Mouse (Mus musculus) liver, embryonic 14.5 days (tissue): ENCODE measurements around the gene Akap13. TPM values are rescaled to one million over a fixed set of nuclear protein-coding genes. Genes with fewer than 3 reads are reported as not detected.
"Not testable (repeated sequence)": the region's sequence is repeated elsewhere in the genome, so short reads cannot be mapped to it uniquely, and the experiment has no call there.

Experiments
- ATAC-seq: fragments of 200-750 bp; cut with Nextera tagmentation; 2 replicates; pipeline ENCODE4 v1.8.0; 2017; ENCODE audit warnings: moderate number of reproducible peaks, mild to moderate bottlenecking, moderate library complexity; ENCODE audit not compliant: insufficient read depth
- DNase-seq, 3 experiments: peaks; one replicate each; pipeline ENCODE4 v3.0.0-alpha.2; 2012 to 2013; ENCODE audit warnings: low read depth in 3 of 3, low spot score in 3 of 3
- H3K27ac ChIP-seq: fragments of 300-500 bp; sonication (generic); 2 replicates; pipeline ENCODE4 v1.5.1; 2014; ENCODE audit warnings: moderate library complexity, mild to moderate bottlenecking, control low read depth, inconsistent platforms
- H3K27me3 ChIP-seq: fragments of 300-500 bp; sonication (generic); 2 replicates; pipeline ENCODE4 v1.6.1; 2014; ENCODE audit warnings: mild to moderate bottlenecking, low read length, moderate library complexity; ENCODE audit not compliant: control insufficient read depth, insufficient read depth
- H3K36me3 ChIP-seq: fragments of 300-500 bp; sonication (generic); replicated peaks from 2 replicates; pipeline ENCODE4 v1.6.1; 2014; ENCODE audit warnings: low read depth; ENCODE audit not compliant: control insufficient read depth, insufficient read depth
- H3K4me1 ChIP-seq, 2 experiments: fragments of 200-500 bp in 1 of 2; fragments of 300-500 bp in 1 of 2; sonication (generic) in 1 of 2; replicated peaks; 2 replicates each; pipeline ENCODE4 v1.6.1; 2012 to 2014; ENCODE audit warnings: antibody characterized with exemption in 1 of 2, inconsistent platforms in 1 of 2, low read length in 1 of 2; ENCODE audit not compliant: control insufficient read depth in 2 of 2, insufficient read depth in 2 of 2
- H3K4me2 ChIP-seq: fragments of 300-500 bp; sonication (generic); 2 replicates; pipeline ENCODE4 v1.6.1; 2014; ENCODE audit warnings: low read depth, mild to moderate bottlenecking, control low read depth, moderate library complexity
- H3K4me3 ChIP-seq, 2 experiments: fragments of 200-500 bp in 1 of 2; fragments of 300-500 bp in 1 of 2; sonication (generic) in 1 of 2; 2 replicates each; pipeline ENCODE4 v1.5.1; 2012 to 2014; ENCODE audit warnings: low read depth in 2 of 2, low read length in 2 of 2, mild to moderate bottlenecking in 2 of 2, control low read depth in 1 of 2, inconsistent platforms in 1 of 2, moderate library complexity in 1 of 2; ENCODE audit not compliant: insufficient read depth in 1 of 2
- H3K9ac ChIP-seq: fragments of 300-500 bp; sonication (generic); replicated peaks from 2 replicates; pipeline ENCODE4 v1.6.1; 2014; ENCODE audit warnings: mild to moderate bottlenecking, control low read depth, moderate library complexity
- H3K9me3 ChIP-seq: fragments of 300-500 bp; sonication (generic); 2 replicates; pipeline ENCODE4 v1.6.1; 2016; ENCODE audit warnings: low read length, mixed read lengths; ENCODE audit not compliant: control insufficient read depth
- CTCF ChIP-seq: IDR thresholded peaks from 2 replicates; pipeline ENCODE4 v1.5.1; 2016; ENCODE audit warnings: antibody characterized with exemption, low read depth, control low read depth
- EP300 ChIP-seq: IDR thresholded peaks from 2 replicates; pipeline ENCODE4 v1.6.1; 2016; ENCODE audit warnings: antibody characterized with exemption, low read depth
- WGBS: fragments of 180-500 bp; shearing (Covaris S2); extraction: QIAGEN DNeasy Blood & Tissue Kit; methylation state at CpG from one replicate; pipeline ENCODE4 v1.1.7; 2014; ENCODE audit not compliant: insufficient replicate concordance; 5-methylcytosine and 5-hydroxymethylcytosine counted together
- polyA plus RNA-seq, 2 experiments: library from polyadenylated mRNA; depleted of rRNA in 1 of 2; stranded (reverse) in 1 of 2; unstranded in 1 of 2; fragments of >200 nt; fragmentation: Nextera tagmentation in 1 of 2; extraction: Ambion mirVana in 1 of 2; gene quantifications; 2 replicates each; pipeline versions ENCODE4 v1.2.1 to v1.2.3; 2012 to 2014

The Akap13 gene
- polyA plus RNA-seq, 2 experiments: 9.0 to 28.1 TPM

DNA sequence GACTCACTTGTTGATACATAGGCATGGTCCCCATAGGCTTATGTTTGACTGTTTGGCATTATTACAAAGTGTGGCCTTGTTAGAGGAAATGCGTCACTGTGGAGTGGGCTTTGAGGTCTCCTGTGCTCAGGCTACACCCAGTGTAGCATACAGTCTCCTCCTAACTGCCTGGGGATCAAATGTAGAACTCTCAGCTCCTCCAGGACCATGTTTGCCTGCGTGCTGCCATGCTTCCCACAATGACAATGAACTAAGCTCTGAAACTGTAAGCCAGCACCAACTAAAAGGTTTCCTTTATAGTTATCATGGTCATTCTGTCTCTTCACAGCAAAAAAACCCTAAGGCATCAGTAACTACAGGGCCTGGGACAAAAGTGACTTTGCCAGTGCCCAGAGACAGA lies 312.8 kb downstream of the Akap13 start:
- no peaks in the 10 kb centered on the region for H3K9me3 ChIP-seq
- ATAC-seq (no peak), DNase-seq (no peak)
- peaks cover 7% of the 10 kb centered on the region for H3K36me3 ChIP-seq
- no peaks in the 10 kb centered on the region for H3K4me1 ChIP-seq
- H3K4me2 ChIP-seq: no peak overlapping the region
- H3K4me3 ChIP-seq: no peak overlapping the region
- no peak overlapping the region for H3K27ac ChIP-seq
- no peak overlapping the region for H3K9ac ChIP-seq
- WGBS: 68% methylated on average over 2 of the region's 2 CpGs
- no peak for TF ChIP-seq EP300
- no peak for TF ChIP-seq CTCF
- no peaks in the 10 kb centered on the region for H3K27me3 ChIP-seq

DNA sequence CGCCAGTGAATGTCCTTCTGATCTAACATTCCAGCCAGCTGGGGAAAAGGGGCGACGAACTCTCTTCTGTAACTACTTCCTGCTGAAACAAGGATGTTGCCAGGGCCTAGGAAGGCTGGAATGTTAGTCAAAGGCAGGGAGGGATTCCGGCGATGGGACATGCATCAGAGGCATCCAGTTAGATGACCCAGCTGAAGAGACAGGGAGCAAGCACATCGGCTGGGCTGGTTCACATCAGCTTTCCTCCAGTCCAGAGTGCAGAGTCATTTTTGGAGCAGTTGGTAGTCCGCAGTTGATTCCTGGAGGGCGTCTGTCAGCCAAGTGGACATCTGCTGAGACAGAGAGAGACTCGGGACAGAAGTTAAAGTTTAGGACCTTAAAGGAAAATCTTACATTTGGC lies 314.6 kb downstream of the Akap13 start:
- WGBS: 79% methylated on average over 9 of the region's 9 CpGs
- Histone ChIP-seq H3K4me1 (no peaks in the 10 kb centered on the region), H3K27ac (no peak overlapping the region), H3K9ac (no peak overlapping the region), H3K4me3 (no peak overlapping the region), H3K27me3 (no peaks in the 10 kb centered on the region), H3K9me3 (no peaks in the 10 kb centered on the region), H3K36me3 (peaks cover 7% of the 10 kb centered on the region), H3K4me2 (no peak overlapping the region)
- TF ChIP-seq CTCF (no peak), EP300 (no peak)
- no peak for DNase-seq
- no peak for ATAC-seq

DNA sequence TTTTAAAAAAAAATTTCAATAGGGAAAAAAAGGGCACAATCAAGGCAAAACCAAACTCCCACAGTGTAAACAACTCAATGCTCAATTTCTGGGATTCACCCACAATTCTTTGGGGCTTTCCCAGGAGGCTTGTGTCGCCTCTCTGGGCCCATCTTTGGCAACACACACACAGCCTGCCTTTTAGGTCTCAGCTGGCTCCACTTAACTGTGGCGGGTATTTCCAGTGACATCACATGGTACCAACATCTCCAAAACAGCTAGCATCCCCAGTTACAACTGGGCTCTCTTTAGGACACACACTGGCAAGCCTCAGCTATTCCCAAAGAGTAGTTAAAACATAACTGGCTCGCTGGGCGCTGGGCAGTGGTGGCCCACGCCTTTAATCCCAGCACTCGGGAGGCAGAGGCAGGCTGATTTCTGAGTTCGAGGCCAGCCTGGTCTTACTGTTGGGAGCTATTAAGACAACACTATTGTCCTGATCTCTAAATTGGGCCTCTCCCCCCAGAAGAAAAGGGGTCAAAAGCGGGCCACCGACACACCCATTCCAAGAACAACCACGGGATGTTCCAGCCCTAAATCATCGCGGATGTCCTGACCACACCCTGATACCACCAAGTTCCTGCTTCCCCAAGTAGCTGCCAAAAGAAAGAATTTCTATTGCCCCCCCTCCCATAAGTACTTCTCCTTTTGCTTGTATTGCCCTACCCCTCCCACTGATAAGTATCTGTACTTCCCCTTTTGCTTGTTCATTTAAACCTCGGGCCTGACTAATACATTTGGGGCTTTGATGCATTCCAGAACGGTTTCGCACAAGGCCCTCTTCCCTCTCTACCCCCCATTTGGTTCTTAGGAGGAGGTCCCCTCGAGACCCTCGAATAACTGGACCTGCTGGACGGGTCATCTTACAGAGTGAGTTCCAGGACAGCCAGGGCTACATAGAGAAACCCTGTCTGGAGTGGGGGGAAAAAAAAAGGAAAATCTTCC lies 319.1 kb downstream of the Akap13 start:
- H3K27ac ChIP-seq, H3K4me3 ChIP-seq, H3K9me3 ChIP-seq, H3K27me3 ChIP-seq, H3K4me1 ChIP-seq, DNase-seq, H3K4me2 ChIP-seq, H3K9ac ChIP-seq, ATAC-seq: not testable (repeated sequence)
- peaks cover 41% of the 10 kb centered on the region for H3K36me3 ChIP-seq
- WGBS: 61% methylated on average over 18 of the region's 18 CpGs

DNA sequence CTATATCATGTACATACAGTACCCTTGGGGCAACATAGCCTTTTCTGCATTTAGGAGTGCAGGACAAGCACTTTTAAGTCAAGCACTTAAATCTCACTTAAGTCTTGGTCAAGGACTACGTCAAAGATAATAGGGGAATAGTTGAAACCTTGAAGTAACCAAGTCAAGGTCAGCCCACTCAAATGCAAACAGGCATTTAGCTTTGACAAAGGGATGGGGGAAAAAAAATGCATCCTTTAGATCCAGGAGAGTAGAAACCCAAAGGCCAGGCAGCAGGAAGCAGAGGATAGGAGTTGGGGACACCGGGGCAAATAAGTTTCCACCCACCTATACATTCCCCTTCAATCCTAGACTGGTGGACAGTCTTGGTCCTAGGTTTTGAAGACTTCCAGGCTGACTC lies 322.7 kb downstream of the Akap13 start:
- no peaks in the 10 kb centered on the region for H3K27me3 ChIP-seq
- H3K4me2 ChIP-seq: no peak overlapping the region
- no peak overlapping the region for H3K4me3 ChIP-seq
- WGBS: 96% methylated on average over 2 of the region's 2 CpGs
- H3K9me3 ChIP-seq: peaks cover 3% of the 10 kb centered on the region
- no peak overlapping the region for H3K9ac ChIP-seq
- DNase-seq (no peak), ATAC-seq (no peak)
- TF ChIP-seq EP300 (no peak), CTCF (no peak)
- peaks cover 42% of the 10 kb centered on the region for H3K36me3 ChIP-seq
- H3K27ac ChIP-seq: no peak overlapping the region
- H3K4me1 ChIP-seq: peaks cover 5 to 8% of the 10 kb centered on the region in 2 experiments

DNA sequence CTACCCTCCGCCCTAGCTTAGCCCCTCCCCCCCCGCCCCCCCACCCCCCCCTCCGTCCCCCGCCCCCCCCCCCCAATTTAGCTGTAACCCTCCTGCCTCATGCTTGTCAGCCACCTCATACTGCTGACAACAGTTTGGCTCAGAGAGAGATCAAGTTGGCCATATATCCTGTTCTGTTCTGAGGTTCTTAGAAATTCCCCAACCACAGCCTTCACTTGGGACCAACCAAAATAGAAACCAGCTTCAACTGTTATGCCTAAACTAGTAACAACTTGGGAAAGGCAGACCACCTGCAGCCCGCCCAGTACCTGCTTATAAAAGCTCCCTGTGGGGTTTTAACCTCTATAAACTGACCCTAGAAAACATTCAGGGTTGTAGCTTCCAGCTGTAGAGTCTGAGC lies 325.5 kb downstream of the Akap13 start:
- H3K27ac ChIP-seq: peak overlapping the region; percentile 49
- no peak for TF ChIP-seq CTCF
- TF ChIP-seq EP300: no peak

More for the DNA sequence above, 325.5 kb downstream of the Akap13 start:
- no peaks in the 10 kb centered on the region for H3K27me3 ChIP-seq
- ATAC-seq: no peak
- H3K9ac ChIP-seq: peak overlapping the region; percentile 84
- H3K4me2 ChIP-seq: peak overlapping the region; percentile 71
- no peak for DNase-seq
- peaks cover under 1% of the 10 kb centered on the region; the same call in 1 of the 2 replicates for H3K9me3 ChIP-seq
- H3K4me1 ChIP-seq: peaks cover 6 to 9% of the 10 kb centered on the region in 2 experiments
- H3K36me3 ChIP-seq: peaks cover 38% of the 10 kb centered on the region
- 25% methylated on average over 3 of the region's 5 CpGs for WGBS
- peak overlapping the region; percentile 32 to 78 for H3K4me3 ChIP-seq
